Mouse (Mus musculus): ENCODE results near the gene Magohb. TPM values are rescaled to one million over a fixed set of nuclear protein-coding genes. Genes with fewer than 3 reads are reported as not detected.
"Not testable (repeated sequence)": the region's sequence is repeated elsewhere in the genome, so short reads cannot be mapped to it uniquely, and the experiment has no call there.

Magohb gene
- polyA plus RNA-seq, 1 experiment from 2014 or later, result 39.8 TPM

- Histone ChIP-seq H3K4me3 (no peak overlapping the region), H3K9ac (no peak overlapping the region), H3K27me3 (no peaks in the 10 kb centered on the region), H3K9me3 (replicated peaks) (no peaks in the 10 kb centered on the region), H3K27ac (no peak overlapping the region), H3K4me2 (no peak overlapping the region), H3K36me3 (no peaks in the 10 kb centered on the region), H3K4me1 (replicated peaks) (peaks cover 6% of the 10 kb centered on the region)
- no peak for ATAC-seq (replicated peaks; ENCODE audit: insufficient number of reproducible peaks, insufficient read depth, low FRiP score, low read depth)
- WGBS, result 77% methylated on average over 5 of the region's 5 CpGs
These were observed 1.5 kb upstream of the Magohb start for GRCm38 (mm10) chr6:131294435-131295112.

- 78% methylated on average over 5 of the region's 5 CpGs for WGBS
- no peak for ATAC-seq (replicated peaks; ENCODE audit: insufficient number of reproducible peaks, insufficient read depth, low FRiP score, low read depth)
- no peak overlapping the region; the same call in 1 of the 2 replicates for H3K4me2 ChIP-seq
These were observed 872 bp upstream of the Magohb start for GRCm38 (mm10) chr6:131293916-131294315.

GRCm38 (mm10) chr6:131292276-131292990, 611 bp downstream of the Magohb start:
- H3K36me3 ChIP-seq, result peaks cover 8% of the 10 kb centered on the region
- peaks cover 6% of the 10 kb centered on the region for H3K4me1 ChIP-seq (replicated peaks)
- H3K27me3 ChIP-seq, result no peaks in the 10 kb centered on the region
- peak overlapping the region; percentile 70 for H3K9ac ChIP-seq
- peak overlapping the region; percentile 69 for H3K27ac ChIP-seq
- ATAC-seq (replicated peaks; ENCODE audit: insufficient number of reproducible peaks, insufficient read depth, low FRiP score, low read depth), result no peak; the same call in 1 of the 2 replicates
- peak overlapping the region; percentile 90 for H3K4me3 ChIP-seq
- no peaks in the 10 kb centered on the region for H3K9me3 ChIP-seq (replicated peaks)
- H3K4me2 ChIP-seq, result peak overlapping the region; percentile 75
- WGBS, result 13% methylated on average over 10 of the region's 10 CpGs

More at GRCm38 (mm10) chr6:131293916-131294315, 872 bp upstream of the Magohb start:
- Histone ChIP-seq H3K9me3 (replicated peaks) (no peaks in the 10 kb centered on the region), H3K9ac (no peak overlapping the region), H3K27ac (no peak overlapping the region), H3K4me1 (replicated peaks) (peaks cover 6% of the 10 kb centered on the region), H3K27me3 (no peaks in the 10 kb centered on the region), H3K36me3 (no peaks in the 10 kb centered on the region), H3K4me3 (no peak overlapping the region)

GRCm38 (mm10) chr6:131290430-131290829, 2.6 kb downstream of the Magohb start:
- H3K4me2 ChIP-seq, result no peak overlapping the region
- no peaks in the 10 kb centered on the region for H3K9me3 ChIP-seq (replicated peaks)
- no peak overlapping the region for H3K27ac ChIP-seq
- no peaks in the 10 kb centered on the region for H3K27me3 ChIP-seq
- H3K4me1 ChIP-seq (replicated peaks), result peaks cover 6% of the 10 kb centered on the region
- no peak overlapping the region for H3K4me3 ChIP-seq
- peaks cover 19% of the 10 kb centered on the region for H3K36me3 ChIP-seq
- no peak overlapping the region for H3K9ac ChIP-seq
- WGBS, result 12% methylated on average over 2 of the region's 2 CpGs
- no peak for ATAC-seq (replicated peaks; ENCODE audit: insufficient number of reproducible peaks, insufficient read depth, low FRiP score, low read depth)

GRCm38 (mm10) chr6:131278160-131278559, 14.9 kb downstream of the Magohb start:
- not testable (repeated sequence) for H3K27ac ChIP-seq; H3K4me1 ChIP-seq (replicated peaks); H3K9me3 ChIP-seq (replicated peaks); ATAC-seq (replicated peaks; ENCODE audit: insufficient number of reproducible peaks, insufficient read depth, low FRiP score, low read depth); H3K4me2 ChIP-seq; H3K9ac ChIP-seq; H3K4me3 ChIP-seq; H3K27me3 ChIP-seq
- 92% methylated on average over 2 of the region's 2 CpGs for WGBS
- H3K36me3 ChIP-seq, result peaks cover 11% of the 10 kb centered on the region

GRCm38 (mm10) chr6:131276659-131277058, 16.4 kb downstream of the Magohb start:
- Histone ChIP-seq H3K4me2 (no peak overlapping the region), H3K9me3 (replicated peaks) (no peaks in the 10 kb centered on the region), H3K4me3 (no peak overlapping the region), H3K36me3 (0 out of 2 replicates have a peak, but pooled peaks cover under 1% of the 10 kb centered on the region), H3K27me3 (no peaks in the 10 kb centered on the region), H3K27ac (no peak overlapping the region), H3K9ac (no peak overlapping the region), H3K4me1 (replicated peaks) (no peaks in the 10 kb centered on the region)
- 66% methylated on average over 4 of the region's 4 CpGs for WGBS
- ATAC-seq (replicated peaks; ENCODE audit: insufficient number of reproducible peaks, insufficient read depth, low FRiP score, low read depth), result no peak

- Histone ChIP-seq H3K27ac (no peak overlapping the region), H3K9ac (no peak overlapping the region), H3K4me1 (replicated peaks) (no peaks in the 10 kb centered on the region), H3K4me3 (no peak overlapping the region), H3K27me3 (no peaks in the 10 kb centered on the region), H3K9me3 (replicated peaks) (no peaks in the 10 kb centered on the region), H3K4me2 (no peak overlapping the region), H3K36me3 (no peaks in the 10 kb centered on the region)
- ATAC-seq (replicated peaks; ENCODE audit: insufficient number of reproducible peaks, insufficient read depth, low FRiP score, low read depth), result no peak
- 86% methylated on average over 1 of the region's 1 CpGs for WGBS
These were observed 20.7 kb downstream of the Magohb start for GRCm38 (mm10) chr6:131272311-131272710.

GRCm38 (mm10) chr6:131270312-131270711, 22.7 kb downstream of the Magohb start:
- 36% methylated on average over 1 of the region's 1 CpGs for WGBS
- no peaks in the 10 kb centered on the region for H3K36me3 ChIP-seq
- no peak overlapping the region for H3K9ac ChIP-seq
- H3K27me3 ChIP-seq, result no peaks in the 10 kb centered on the region
- H3K4me2 ChIP-seq, result no peak overlapping the region
- H3K9me3 ChIP-seq (replicated peaks), result no peaks in the 10 kb centered on the region
- no peak overlapping the region for H3K4me3 ChIP-seq
- H3K4me1 ChIP-seq (replicated peaks), result no peaks in the 10 kb centered on the region
- no peak for ATAC-seq (replicated peaks; ENCODE audit: insufficient number of reproducible peaks, insufficient read depth, low FRiP score, low read depth)
- H3K27ac ChIP-seq, result no peak overlapping the region

GRCm38 (mm10) chr6:131269599-131269998, 23.4 kb downstream of the Magohb start:
- Histone ChIP-seq H3K4me1 (replicated peaks) (no peaks in the 10 kb centered on the region), H3K27me3 (no peaks in the 10 kb centered on the region), H3K4me3 (no peak overlapping the region), H3K27ac (no peak overlapping the region), H3K9me3 (replicated peaks) (no peaks in the 10 kb centered on the region), H3K36me3 (no peaks in the 10 kb centered on the region), H3K9ac (no peak overlapping the region), H3K4me2 (no peak overlapping the region)
- WGBS, result 84% methylated on average over 2 of the region's 2 CpGs
- no peak for ATAC-seq (replicated peaks; ENCODE audit: insufficient number of reproducible peaks, insufficient read depth, low FRiP score, low read depth)

- 73% methylated on average over 5 of the region's 5 CpGs for WGBS
- Histone ChIP-seq H3K4me2 (no peak overlapping the region), H3K4me3 (no peak overlapping the region), H3K9me3 (replicated peaks) (no peaks in the 10 kb centered on the region), H3K4me1 (replicated peaks) (no peaks in the 10 kb centered on the region), H3K9ac (no peak overlapping the region), H3K36me3 (no peaks in the 10 kb centered on the region), H3K27me3 (no peaks in the 10 kb centered on the region), H3K27ac (no peak overlapping the region)
- ATAC-seq (replicated peaks; ENCODE audit: insufficient number of reproducible peaks, insufficient read depth, low FRiP score, low read depth), result no peak
These were observed 28.9 kb downstream of the Magohb start for GRCm38 (mm10) chr6:131264175-131264574.

- no peak for ATAC-seq (replicated peaks; ENCODE audit: insufficient number of reproducible peaks, insufficient read depth, low FRiP score, low read depth)
- H3K27ac ChIP-seq, result no peak overlapping the region
- no peak overlapping the region for H3K4me3 ChIP-seq
- H3K27me3 ChIP-seq, result no peaks in the 10 kb centered on the region
- no peaks in the 10 kb centered on the region for H3K4me1 ChIP-seq (replicated peaks)
- no peaks in the 10 kb centered on the region for H3K36me3 ChIP-seq
- no peaks in the 10 kb centered on the region for H3K9me3 ChIP-seq (replicated peaks)
- no peak overlapping the region for H3K9ac ChIP-seq
- 53% methylated on average over 3 of the region's 3 CpGs for WGBS
- H3K4me2 ChIP-seq, result no peak overlapping the region
These were observed 30.3 kb downstream of the Magohb start for GRCm38 (mm10) chr6:131262778-131263177.

GRCm38 (mm10) chr6:131262009-131262408, 31.0 kb downstream of the Magohb start:
- Histone ChIP-seq H3K27me3 (no peaks in the 10 kb centered on the region), H3K4me1 (replicated peaks) (no peaks in the 10 kb centered on the region), H3K36me3 (no peaks in the 10 kb centered on the region), H3K4me2 (no peak overlapping the region), H3K27ac (no peak overlapping the region), H3K9me3 (replicated peaks) (no peaks in the 10 kb centered on the region), H3K9ac (no peak overlapping the region), H3K4me3 (no peak overlapping the region)
- ATAC-seq (replicated peaks; ENCODE audit: insufficient number of reproducible peaks, insufficient read depth, low FRiP score, low read depth), result no peak
- 59% methylated on average over 3 of the region's 3 CpGs for WGBS
